Mouse (Mus musculus) limb, embryonic 14.5 days (tissue): ENCODE measurements at regions not wholly inside any gene's neighbourhood (a gene's known extent, or its start where the extent isn't known, plus 50 kb on each side); places are given as distances from the start of the nearest gene placed in this dataset.

ENCODE experiments used
- ATAC-seq: fragments of 200-750 bp; cut with Nextera tagmentation; 2 replicates; pipeline ENCODE4 v1.8.0; 2017; ENCODE audit warnings: low read depth, moderate number of reproducible peaks, moderate TSS enrichment; ENCODE audit not compliant: low FRiP score
- DNase-seq: peaks from one replicate; pipeline ENCODE4 v3.0.0-alpha.2; 2015; ENCODE audit warnings: low spot score
- H3K27ac ChIP-seq: fragments of 300-500 bp; sonication (generic); replicated peaks from 2 replicates; pipeline ENCODE4 v1.5.1; 2014; ENCODE audit warnings: low read depth, mild to moderate bottlenecking, low read length, moderate library complexity, mixed read lengths
- H3K27me3 ChIP-seq: fragments of 300-500 bp; sonication (generic); 2 replicates; pipeline ENCODE4 v1.6.1; 2014; ENCODE audit warnings: low read length, mixed read lengths; ENCODE audit not compliant: control insufficient read depth, insufficient read depth
- H3K36me3 ChIP-seq: fragments of 300-500 bp; sonication (generic); 2 replicates; pipeline ENCODE4 v1.6.1; 2014; ENCODE audit warnings: mild to moderate bottlenecking, low read length, moderate library complexity, mixed read lengths; ENCODE audit not compliant: control insufficient read depth, insufficient read depth
- H3K4me1 ChIP-seq: fragments of 300-500 bp; sonication (generic); 2 replicates; pipeline ENCODE4 v1.6.1; 2014; ENCODE audit warnings: antibody characterized with exemption, low read length, mixed read lengths; ENCODE audit not compliant: control insufficient read depth, insufficient read depth
- H3K4me2 ChIP-seq: fragments of 300-500 bp; sonication (generic); replicated peaks from 2 replicates; pipeline ENCODE4 v1.6.1; 2014; ENCODE audit warnings: low read depth, mild to moderate bottlenecking, low read length, moderate library complexity; ENCODE audit not compliant: severe bottlenecking
- H3K4me3 ChIP-seq: fragments of 300-500 bp; sonication (generic); replicated peaks from 2 replicates; pipeline ENCODE4 v1.5.1; 2014; ENCODE audit warnings: low read length
- H3K9ac ChIP-seq: fragments of 300-500 bp; sonication (generic); 2 replicates; pipeline ENCODE4 v1.6.1; 2014; ENCODE audit warnings: mild to moderate bottlenecking, low read depth, low read length, moderate library complexity; ENCODE audit not compliant: severe bottlenecking
- H3K9me3 ChIP-seq: fragments of 300-500 bp; sonication (generic); 2 replicates; pipeline ENCODE4 v1.6.1; 2016; ENCODE audit warnings: low read length; ENCODE audit not compliant: control insufficient read depth
- POLR2A ChIP-seq: fragments of 200-500 bp; IDR thresholded peaks from 2 replicates; pipeline ENCODE4 v1.8.0; 2012; ENCODE audit warnings: inconsistent platforms, mild to moderate bottlenecking, moderate library complexity, borderline replicate concordance; ENCODE audit not compliant: insufficient read depth, insufficient read length; ENCODE audit errors: extremely low read depth
- WGBS: fragments of 180-500 bp; shearing (Covaris S2); extraction: QIAGEN DNeasy Blood & Tissue Kit; methylation state at CpG from one replicate; pipeline ENCODE4 v1.1.7; 2014; 5-methylcytosine and 5-hydroxymethylcytosine counted together

- ATAC-seq = no peak
- no peak for TF ChIP-seq POLR2A
- Histone ChIP-seq H3K4me2 (no peak overlapping the region), H3K9ac (no peak overlapping the region), H3K4me1 (no peaks in the 10 kb centered on the region), H3K36me3 (no peaks in the 10 kb centered on the region), H3K9me3 (no peaks in the 10 kb centered on the region), H3K4me3 (no peak overlapping the region), H3K27ac (no peak overlapping the region), H3K27me3 (no peaks in the 10 kb centered on the region)
- WGBS = 70% methylated on average over 2 of the region's 2 CpGs
- no peak for DNase-seq
These were observed 634.1 kb downstream of the Ntrk3 start for GRCm38 (mm10) chr7:78103536-78104279.

DNA sequence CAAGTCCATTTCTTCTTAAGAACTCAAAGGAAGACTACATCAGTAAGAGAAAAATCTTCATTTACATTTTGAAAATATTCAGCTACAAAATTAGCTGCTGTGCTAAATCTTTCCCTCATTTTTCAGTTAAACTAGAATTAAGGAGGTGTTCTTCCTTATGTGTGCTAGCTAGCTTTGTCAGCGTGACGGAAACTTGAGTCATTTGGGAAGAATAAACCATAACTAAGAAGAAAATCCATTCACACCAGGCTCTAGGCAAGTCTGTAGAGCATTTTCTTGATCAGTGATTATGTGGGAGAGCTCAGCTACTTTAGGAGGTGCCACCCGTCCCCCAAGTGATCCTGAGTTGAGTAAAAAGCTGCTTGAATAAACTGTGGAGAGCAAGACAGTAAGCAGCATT lies 635.4 kb downstream of the Ntrk3 start:
- H3K4me1 ChIP-seq = no peaks in the 10 kb centered on the region
- no peak for DNase-seq
- 89% methylated on average over 3 of the region's 3 CpGs for WGBS
- no peak overlapping the region for H3K4me3 ChIP-seq
- H3K9ac ChIP-seq = no peak overlapping the region
- no peaks in the 10 kb centered on the region for H3K36me3 ChIP-seq
- TF ChIP-seq POLR2A = no peak
- H3K4me2 ChIP-seq = no peak overlapping the region
- H3K27ac ChIP-seq = no peak overlapping the region
- ATAC-seq = no peak
- H3K9me3 ChIP-seq = no peaks in the 10 kb centered on the region
- no peaks in the 10 kb centered on the region for H3K27me3 ChIP-seq

- H3K27me3 ChIP-seq = no peaks in the 10 kb centered on the region
- no peak overlapping the region for H3K4me3 ChIP-seq
- peak; percentile 16 for DNase-seq
- H3K9me3 ChIP-seq = no peaks in the 10 kb centered on the region
- H3K27ac ChIP-seq = no peak overlapping the region
- H3K9ac ChIP-seq = no peak overlapping the region
- no peak for TF ChIP-seq POLR2A
- WGBS = 42% methylated on average over 4 of the region's 4 CpGs
- H3K4me2 ChIP-seq = no peak overlapping the region
- ATAC-seq = no peak
- no peaks in the 10 kb centered on the region for H3K36me3 ChIP-seq
- no peaks in the 10 kb centered on the region for H3K4me1 ChIP-seq
These were observed 651.2 kb downstream of the Ntrk3 start for GRCm38 (mm10) chr7:78086566-78087008.

GRCm38 (mm10) chr7:78085783-78086565 lies 651.8 kb downstream of the Ntrk3 start:
- Histone ChIP-seq H3K27ac (no peak overlapping the region), H3K9me3 (no peaks in the 10 kb centered on the region), H3K36me3 (no peaks in the 10 kb centered on the region), H3K9ac (no peak overlapping the region), H3K4me1 (no peaks in the 10 kb centered on the region), H3K27me3 (no peaks in the 10 kb centered on the region), H3K4me2 (no peak overlapping the region), H3K4me3 (no peak overlapping the region)
- ATAC-seq (no peak), DNase-seq (no peak)
- WGBS = 47% methylated on average over 11 of the region's 11 CpGs
- no peak for TF ChIP-seq POLR2A

DNA sequence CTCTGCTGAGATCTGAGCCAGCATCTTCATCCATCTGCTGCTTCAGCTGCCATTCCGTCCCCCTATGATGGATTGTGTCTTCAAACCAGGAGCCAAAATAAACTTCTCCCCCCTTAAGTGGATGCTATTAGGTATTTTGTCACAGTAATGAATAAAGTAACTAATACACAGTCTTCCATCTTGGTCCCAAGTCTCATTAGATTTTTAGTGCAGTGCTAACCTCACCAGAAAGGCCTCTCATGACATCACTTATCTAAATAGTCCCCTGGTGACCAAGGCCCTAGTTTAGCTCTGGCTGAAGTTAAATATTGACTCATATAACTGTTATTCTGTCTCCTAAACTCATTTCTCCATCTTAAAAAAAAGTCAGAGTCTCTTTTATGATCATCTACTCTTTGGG lies 658.1 kb downstream of the Ntrk3 start:
- Histone ChIP-seq H3K27ac (no peak overlapping the region), H3K4me3 (no peak overlapping the region), H3K9me3 (no peaks in the 10 kb centered on the region), H3K4me2 (no peak overlapping the region), H3K36me3 (no peaks in the 10 kb centered on the region), H3K4me1 (no peaks in the 10 kb centered on the region), H3K27me3 (no peaks in the 10 kb centered on the region), H3K9ac (no peak overlapping the region)
- DNase-seq (no peak), ATAC-seq (no peak)
- TF ChIP-seq POLR2A = no peak
- 62% methylated on average over 1 of the region's 1 CpGs for WGBS
